Mouse (Mus musculus): ENCODE data around the gene Slc12a8. TPM values are rescaled to one million over a fixed set of nuclear protein-coding genes. Genes with fewer than 3 reads are reported as not detected.

The Slc12a8 gene
- polyA plus RNA-seq, 1 experiment from 2014 or later = 1.8 TPM

GRCm38 (mm10) chr16:33680816-33681215, 163.7 kb downstream of the Slc12a8 start:
- H3K4me2 ChIP-seq (replicated peaks; ENCODE audit: low read depth, low read length) = no peak overlapping the region
- H3K4me3 ChIP-seq (ENCODE audit: low read depth, low read length) = no peak overlapping the region
- H3K9me3 ChIP-seq (ENCODE audit: control insufficient read depth, low read depth, low read length) = no peaks in the 10 kb centered on the region
- no peaks in the 10 kb centered on the region for H3K36me3 ChIP-seq (ENCODE audit: control insufficient read depth, insufficient read depth, low read length)
- H3K27me3 ChIP-seq (ENCODE audit: control insufficient read depth, insufficient read depth, low read length) = no peaks in the 10 kb centered on the region
- 58% methylated on average over 10 of the region's 10 CpGs for WGBS
- no peak overlapping the region for H3K27ac ChIP-seq (ENCODE audit: low read length)
- no peak overlapping the region for H3K9ac ChIP-seq (replicated peaks; ENCODE audit: low read depth, low read length)
- H3K4me1 ChIP-seq (ENCODE audit: control insufficient read depth, insufficient read depth, low read length) = peaks cover 9% of the 10 kb centered on the region; the same call in 1 of the 2 replicates
- ATAC-seq (ENCODE audit: insufficient number of reproducible peaks, insufficient read depth, low FRiP score, low read depth) = no peak

- ATAC-seq (ENCODE audit: insufficient number of reproducible peaks, insufficient read depth, low FRiP score, low read depth) = no peak
- Histone ChIP-seq H3K9me3 (ENCODE audit: control insufficient read depth, low read depth, low read length) (no peaks in the 10 kb centered on the region), H3K27ac (ENCODE audit: low read length) (no peak overlapping the region), H3K27me3 (ENCODE audit: control insufficient read depth, insufficient read depth, low read length) (no peaks in the 10 kb centered on the region), H3K4me2 (replicated peaks; ENCODE audit: low read depth, low read length) (no peak overlapping the region), H3K36me3 (ENCODE audit: control insufficient read depth, insufficient read depth, low read length) (no peaks in the 10 kb centered on the region), H3K4me3 (ENCODE audit: low read depth, low read length) (no peak overlapping the region), H3K9ac (replicated peaks; ENCODE audit: low read depth, low read length) (no peak overlapping the region), H3K4me1 (ENCODE audit: control insufficient read depth, insufficient read depth, low read length) (peaks cover 11% of the 10 kb centered on the region)
Measured at GRCm38 (mm10) chr16:33681661-33682060, 164.5 kb downstream of the Slc12a8 start.

- Histone ChIP-seq H3K9me3 (ENCODE audit: control insufficient read depth, low read depth, low read length) (no peaks in the 10 kb centered on the region), H3K4me1 (ENCODE audit: control insufficient read depth, insufficient read depth, low read length) (peaks cover 15% of the 10 kb centered on the region; the same call in 1 of the 2 replicates), H3K4me3 (ENCODE audit: low read depth, low read length) (no peak overlapping the region), H3K36me3 (ENCODE audit: control insufficient read depth, insufficient read depth, low read length) (no peaks in the 10 kb centered on the region), H3K4me2 (replicated peaks; ENCODE audit: low read depth, low read length) (no peak overlapping the region), H3K27ac (ENCODE audit: low read length) (no peak overlapping the region), H3K27me3 (ENCODE audit: control insufficient read depth, insufficient read depth, low read length) (no peaks in the 10 kb centered on the region), H3K9ac (replicated peaks; ENCODE audit: low read depth, low read length) (no peak overlapping the region)
- WGBS = 74% methylated on average over 3 of the region's 3 CpGs
- ATAC-seq (ENCODE audit: insufficient number of reproducible peaks, insufficient read depth, low FRiP score, low read depth) = no peak
Measured at GRCm38 (mm10) chr16:33682651-33683050, 165.5 kb downstream of the Slc12a8 start.

- Histone ChIP-seq H3K9ac (replicated peaks; ENCODE audit: low read depth, low read length) (0 out of 2 replicates have a peak overlapping the region, but pooled peaks have one; percentile 85), H3K9me3 (ENCODE audit: control insufficient read depth, low read depth, low read length) (no peaks in the 10 kb centered on the region), H3K36me3 (ENCODE audit: control insufficient read depth, insufficient read depth, low read length) (no peaks in the 10 kb centered on the region), H3K27me3 (ENCODE audit: control insufficient read depth, insufficient read depth, low read length) (no peaks in the 10 kb centered on the region), H3K4me3 (ENCODE audit: low read depth, low read length) (peak overlapping the region; percentile 93), H3K4me2 (replicated peaks; ENCODE audit: low read depth, low read length) (peak overlapping the region; percentile 83), H3K4me1 (ENCODE audit: control insufficient read depth, insufficient read depth, low read length) (peaks cover 19% of the 10 kb centered on the region; the same call in 1 of the 2 replicates), H3K27ac (ENCODE audit: low read length) (peak overlapping the region; percentile 89; the same call in 1 of the 2 replicates)
- no peak for ATAC-seq (ENCODE audit: insufficient number of reproducible peaks, insufficient read depth, low FRiP score, low read depth)
- WGBS = 69% methylated on average over 13 of the region's 13 CpGs
Measured at GRCm38 (mm10) chr16:33683206-33684161, 166.4 kb downstream of the Slc12a8 start.

- WGBS = under 1% methylated on average over 49 of the region's 57 CpGs
- Histone ChIP-seq H3K27me3 (ENCODE audit: control insufficient read depth, insufficient read depth, low read length) (no peaks in the 10 kb centered on the region), H3K9me3 (ENCODE audit: control insufficient read depth, low read depth, low read length) (no peaks in the 10 kb centered on the region), H3K4me1 (ENCODE audit: control insufficient read depth, insufficient read depth, low read length) (peaks cover 19% of the 10 kb centered on the region; the same call in 1 of the 2 replicates), H3K36me3 (ENCODE audit: control insufficient read depth, insufficient read depth, low read length) (no peaks in the 10 kb centered on the region), H3K4me3 (ENCODE audit: low read depth, low read length) (peak within 1 kb of the TSS; percentile 93), H3K27ac (ENCODE audit: low read length) (peak within 1 kb of the TSS; percentile 89), H3K4me2 (replicated peaks; ENCODE audit: low read depth, low read length) (peak within 1 kb of the TSS; percentile 83), H3K9ac (replicated peaks; ENCODE audit: low read depth, low read length) (peak within 1 kb of the TSS; percentile 85)
- ATAC-seq (ENCODE audit: insufficient number of reproducible peaks, insufficient read depth, low FRiP score, low read depth) = peak; percentile 57; the same call in 1 of the 2 replicates
Measured at GRCm38 (mm10) chr16:33684162-33684702, 167.1 kb downstream of the Slc12a8 start, which contains the start of gene Heg1. TSS of gene Heg1 (plus strand) at chr16:33684370.

- Histone ChIP-seq H3K9ac (replicated peaks; ENCODE audit: low read depth, low read length) (peak overlapping the region; percentile 85), H3K4me2 (replicated peaks; ENCODE audit: low read depth, low read length) (peak overlapping the region; percentile 83), H3K36me3 (ENCODE audit: control insufficient read depth, insufficient read depth, low read length) (no peaks in the 10 kb centered on the region), H3K9me3 (ENCODE audit: control insufficient read depth, low read depth, low read length) (no peaks in the 10 kb centered on the region), H3K4me1 (ENCODE audit: control insufficient read depth, insufficient read depth, low read length) (peaks cover 19% of the 10 kb centered on the region; the same call in 1 of the 2 replicates), H3K4me3 (ENCODE audit: low read depth, low read length) (peak overlapping the region; percentile 93), H3K27ac (ENCODE audit: low read length) (peak overlapping the region; percentile 89), H3K27me3 (ENCODE audit: control insufficient read depth, insufficient read depth, low read length) (no peaks in the 10 kb centered on the region)
- peak; percentile 42; the same call in 1 of the 2 replicates for ATAC-seq (ENCODE audit: insufficient number of reproducible peaks, insufficient read depth, low FRiP score, low read depth)
- WGBS = under 1% methylated on average over 46 of the region's 46 CpGs
Measured at GRCm38 (mm10) chr16:33684703-33685701, 167.9 kb downstream of the Slc12a8 start.

GRCm38 (mm10) chr16:33686056-33686455, 168.9 kb downstream of the Slc12a8 start:
- 73% methylated on average over 1 of the region's 1 CpGs for WGBS
- Histone ChIP-seq H3K36me3 (ENCODE audit: control insufficient read depth, insufficient read depth, low read length) (no peaks in the 10 kb centered on the region; the same call in 1 of the 2 replicates), H3K9me3 (ENCODE audit: control insufficient read depth, low read depth, low read length) (no peaks in the 10 kb centered on the region), H3K27ac (ENCODE audit: low read length) (no peak overlapping the region), H3K9ac (replicated peaks; ENCODE audit: low read depth, low read length) (0 out of 2 replicates have a peak overlapping the region, but pooled peaks have one; percentile 85), H3K4me2 (replicated peaks; ENCODE audit: low read depth, low read length) (peak overlapping the region; percentile 83), H3K4me3 (ENCODE audit: low read depth, low read length) (peak overlapping the region; percentile 93), H3K27me3 (ENCODE audit: control insufficient read depth, insufficient read depth, low read length) (no peaks in the 10 kb centered on the region), H3K4me1 (ENCODE audit: control insufficient read depth, insufficient read depth, low read length) (peaks cover 19% of the 10 kb centered on the region; the same call in 1 of the 2 replicates)
- ATAC-seq (ENCODE audit: insufficient number of reproducible peaks, insufficient read depth, low FRiP score, low read depth) = no peak

Data from stomach, embryonic 14.5 days (tissue).